Mouse (Mus musculus) right cerebral cortex, postnatal 36 days (tissue): Measurements from ENCODE around the gene Gm17190.
"Not testable (repeated sequence)": the region's sequence is repeated elsewhere in the genome, so short reads cannot be mapped to it uniquely, and the experiment has no call there.

Experiments used
- DNase-seq, 2 experiments: peaks; one replicate each; pipeline ENCODE4 v3.0.0; 2022; ENCODE audit warnings: low spot score in 2 of 2, mixed read lengths in 1 of 2

Gm17190 gene

GRCm38 (mm10) chr13:96081754-96082153 lies at the start of gene Gm17190:
TSS of gene Gm17190 (plus strand) at chr13:96082054.
- DNase-seq: not testable (repeated sequence)

GRCm38 (mm10) chr13:96039536-96039935 lies 42.3 kb upstream of the Gm17190 start:
- no peak for DNase-seq

- DNase-seq: no peak
Measured at GRCm38 (mm10) chr13:96040275-96041042, 41.4 kb upstream of the Gm17190 start.

GRCm38 (mm10) chr13:96045396-96045795 lies 36.5 kb upstream of the Gm17190 start:
- no peak for DNase-seq

GRCm38 (mm10) chr13:96052755-96053154 lies 29.1 kb upstream of the Gm17190 start:
- DNase-seq: no peak

GRCm38 (mm10) chr13:96073555-96073954 lies 8.3 kb upstream of the Gm17190 start:
- DNase-seq: no peak

GRCm38 (mm10) chr13:96081276-96081675 lies 578 bp upstream of the Gm17190 start, which contains the start of gene Gm20075:
TSS of gene Gm20075 (minus strand) at chr13:96081376.
- not testable (repeated sequence) for DNase-seq

GRCm38 (mm10) chr13:96085581-96086302 lies 3.9 kb downstream of the Gm17190 start:
- no peak for DNase-seq

GRCm38 (mm10) chr13:96090929-96091328 lies 9.1 kb downstream of the Gm17190 start:
- no peak for DNase-seq

- DNase-seq: no peak
Measured at GRCm38 (mm10) chr13:96106367-96106766, 24.5 kb downstream of the Gm17190 start.

GRCm38 (mm10) chr13:96110767-96111166 lies 28.9 kb downstream of the Gm17190 start:
- DNase-seq: no peak

GRCm38 (mm10) chr13:96112711-96113110 lies 30.9 kb downstream of the Gm17190 start:
- DNase-seq: no peak

GRCm38 (mm10) chr13:96125011-96125410 lies 43.2 kb downstream of the Gm17190 start:
- DNase-seq: no peak

- no peak for DNase-seq
Measured at GRCm38 (mm10) chr13:96126669-96127068, 44.8 kb downstream of the Gm17190 start.

- DNase-seq: no peak
Measured at GRCm38 (mm10) chr13:96129081-96129480, 47.2 kb downstream of the Gm17190 start.

- DNase-seq: peak; percentile 55 to 64
Measured at GRCm38 (mm10) chr13:96131050-96131449, 49.2 kb downstream of the Gm17190 start.

GRCm38 (mm10) chr13:96131911-96132310 lies 50.1 kb downstream of the Gm17190 start:
- no peak for DNase-seq

GRCm38 (mm10) chr13:96132401-96132816 lies 50.6 kb downstream of the Gm17190 start, which contains the start of gene Sv2c:
TSS of gene Sv2c (minus strand) at chr13:96132577.
- peak; percentile 60 to 63 for DNase-seq
